ENCODE assay signal across 9 mouse cellular contexts in the genomic region with DNA sequence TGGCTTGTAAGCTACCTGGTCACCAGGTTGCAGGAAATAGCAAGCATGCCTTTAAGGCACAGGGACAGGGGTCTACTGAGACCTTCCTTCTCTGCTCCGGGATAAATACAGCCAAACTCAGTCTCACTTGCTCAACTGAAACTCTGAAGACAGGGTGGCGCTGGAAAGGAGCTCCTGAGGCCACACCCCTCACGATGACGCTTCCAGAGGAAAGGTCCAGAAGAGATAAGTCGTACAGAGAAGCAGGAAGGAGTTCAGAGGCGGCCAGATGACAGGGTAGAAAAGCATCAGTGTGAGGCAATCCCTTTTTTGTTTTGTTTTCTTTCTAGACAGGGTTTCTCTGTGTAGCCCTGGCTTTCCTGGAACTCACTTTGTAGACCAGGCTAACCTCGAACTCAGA. TPM values are rescaled to one million over a fixed set of nuclear protein-coding genes. Genes with fewer than 3 reads are reported as not detected.
DNase-seq lines count a peak whose midpoint lies in the region; ATAC-seq lines count a peak whose summit lies in the region.
"Had no signal": no experiment of that assay in that cellular context is flagged by ENCODE, and none has a peak within 500 bp of the region (broad histone marks: within the 10 kb centered on the region; RNA-seq: fewer than 3 reads in every experiment).

No protein-coding gene starts in this region.

- no peaks in the 10 kb centered on the region for H3K36me3 ChIP-seq in kidney, embryonic 15.5 days
- H3K36me3 ChIP-seq in intestine, embryonic 16.5 days (ENCODE audit: control insufficient read depth, insufficient read depth, low read length), result no peaks in the 10 kb centered on the region
- H3K36me3 ChIP-seq in megakaryocyte, embryonic 14.5 days (replicated peaks; ENCODE audit: low read length), result peaks cover 35% of the 10 kb centered on the region
- H3K36me3 ChIP-seq in midbrain, embryonic 11.5 days (ENCODE audit: control insufficient read depth, insufficient read depth, low read length), result no peaks in the 10 kb centered on the region
- H3K36me3 ChIP-seq: heart, embryonic 15.5 days had no signal

- H3K4me3 ChIP-seq in kidney, embryonic 15.5 days (replicated peaks), result no peak overlapping the region
- no peak overlapping the region for H3K4me3 ChIP-seq in intestine, embryonic 16.5 days (ENCODE audit: low read length)
- H3K4me3 ChIP-seq in megakaryocyte, embryonic 14.5 days (replicated peaks), result peak overlapping the region; percentile 84
- no peak overlapping the region for H3K4me3 ChIP-seq in midbrain, embryonic 11.5 days (ENCODE audit: low read depth, low read length)
- H3K4me3 ChIP-seq: heart, embryonic 15.5 days had no signal

- intact Hi-C loops in left cerebral cortex, postnatal 25 days (cut with DNase I), result no loop called here

- no peaks in the 10 kb centered on the region for H3K4me1 ChIP-seq in kidney, embryonic 15.5 days
- H3K4me1 ChIP-seq in intestine, embryonic 16.5 days (ENCODE audit: control insufficient read depth, insufficient read depth, low read length), result peaks cover 15% of the 10 kb centered on the region; the same call in 1 of the 2 replicates
- H3K4me1 ChIP-seq in megakaryocyte, embryonic 14.5 days, result peaks cover 89% of the 10 kb centered on the region
- H3K4me1 ChIP-seq in midbrain, embryonic 11.5 days (ENCODE audit: control insufficient read depth, insufficient read depth, low read length), result no peaks in the 10 kb centered on the region

- 51% methylated on average over 7 of the region's 7 CpGs for WGBS in kidney, embryonic 15.5 days
- 42% methylated on average over 7 of the region's 7 CpGs for WGBS in intestine, embryonic 16.5 days
- WGBS in midbrain, embryonic 11.5 days, result 52% methylated on average over 7 of the region's 7 CpGs

- H3K9ac ChIP-seq in kidney, embryonic 15.5 days, result no peak overlapping the region
- H3K9ac ChIP-seq in intestine, embryonic 16.5 days (ENCODE audit: low read depth, low read length), result no peak overlapping the region
- no peak overlapping the region for H3K9ac ChIP-seq in midbrain, embryonic 11.5 days (ENCODE audit: low read length)
- H3K9ac ChIP-seq: heart, embryonic 15.5 days had no signal

- H3K9me3 ChIP-seq in kidney, embryonic 15.5 days (replicated peaks), result no peaks in the 10 kb centered on the region
- no peaks in the 10 kb centered on the region for H3K9me3 ChIP-seq in intestine, embryonic 16.5 days (ENCODE audit: control insufficient read depth, low read length)
- no peaks in the 10 kb centered on the region for H3K9me3 ChIP-seq in megakaryocyte, embryonic 14.5 days
- no peaks in the 10 kb centered on the region for H3K9me3 ChIP-seq in midbrain, embryonic 11.5 days (ENCODE audit: control insufficient read depth, low read length)
- H3K9me3 ChIP-seq: heart, embryonic 15.5 days had no signal

- no peak overlapping the region for H3K27ac ChIP-seq in kidney, embryonic 15.5 days
- no peak overlapping the region for H3K27ac ChIP-seq in intestine, embryonic 16.5 days (ENCODE audit: low read length)
- no peak overlapping the region for H3K27ac ChIP-seq in midbrain, embryonic 11.5 days (ENCODE audit: low read depth, low read length)
- H3K27ac ChIP-seq: heart, embryonic 15.5 days had no signal

- H3K27me3 ChIP-seq in kidney, embryonic 15.5 days, result peaks cover 14% of the 10 kb centered on the region
- no peaks in the 10 kb centered on the region; the same call in 1 of the 2 replicates for H3K27me3 ChIP-seq in intestine, embryonic 16.5 days (replicated peaks; ENCODE audit: control insufficient read depth, insufficient read depth, low read length)
- no peaks in the 10 kb centered on the region for H3K27me3 ChIP-seq in megakaryocyte, embryonic 14.5 days (replicated peaks)
- peaks cover 2% of the 10 kb centered on the region; the same call in 1 of the 2 replicates for H3K27me3 ChIP-seq in midbrain, embryonic 11.5 days (ENCODE audit: control insufficient read depth, insufficient read depth, low read length)
- H3K27me3 ChIP-seq: heart, embryonic 15.5 days had no signal

- no peak for ATAC-seq in kidney, embryonic 15.5 days (replicated peaks; ENCODE audit: low FRiP score)
- ATAC-seq in intestine, embryonic 16.5 days, result peak; percentile 82
- ATAC-seq in midbrain, embryonic 11.5 days (ENCODE audit: low FRiP score), result no peak

- no peak overlapping the region for H3K4me2 ChIP-seq in kidney, embryonic 15.5 days
- no peak overlapping the region for H3K4me2 ChIP-seq in intestine, embryonic 16.5 days (ENCODE audit: low read depth, low read length)
- no peak overlapping the region for H3K4me2 ChIP-seq in midbrain, embryonic 11.5 days
- H3K4me2 ChIP-seq: heart, embryonic 15.5 days had no signal

- peak; percentile 13 for DNase-seq in kidney, adult 11 months
- peak; percentile 90 for DNase-seq in c-Kit-positive CD71-positive TER-119-positive erythroid progenitor cells, embryonic 14.5 days (ENCODE audit: low spot score)
- no peak for DNase-seq in cerebellum, adult 8-10 months
- no peak for DNase-seq in midbrain, embryonic 11.5 days (ENCODE audit: low spot score, missing footprints)
- no peak for DNase-seq in left cerebral cortex, postnatal 25 days (ENCODE audit: low spot score in 2 of 2)

RNA-seq across cellular contexts. Expression of a gene that starts 8.6 kb away (rescaled TPM):
- polyA plus RNA-seq in kidney, embryonic 15.5 days (2015; fragmentation: Nextera tagmentation; extraction: Ambion mirVana), result 4.6 and 5.1 TPM in 2 replicates
- polyA plus RNA-seq in intestine, embryonic 16.5 days (2015; fragmentation: Nextera tagmentation; extraction: Ambion mirVana), result 15.5 and 16.5 TPM in 2 replicates
- 3.3 and 6.1 TPM in 2 replicates for polyA plus RNA-seq in megakaryocyte, embryonic 14.5 days (2012; ENCODE audit: insufficient read depth, low replicate concordance)
- polyA plus RNA-seq in midbrain, embryonic 11.5 days (2014; fragmentation: Nextera tagmentation; extraction: Ambion mirVana), result 1.7 and 2.2 TPM in 2 replicates
- 1 to 10 TPM; 2.5 to 2.6 TPM for total RNA-seq in left cerebral cortex, postnatal 25 days (2021)

RNA-seq across cellular contexts. Expression of a gene that starts 35.5 kb away (rescaled TPM):
- polyA plus RNA-seq in kidney, embryonic 15.5 days (2015; fragmentation: Nextera tagmentation; extraction: Ambion mirVana), result 9.4 and 10.0 TPM in 2 replicates
- polyA plus RNA-seq in intestine, embryonic 16.5 days (2015; fragmentation: Nextera tagmentation; extraction: Ambion mirVana), result 2.5 and 3.2 TPM in 2 replicates
- polyA plus RNA-seq in megakaryocyte, embryonic 14.5 days (2012; ENCODE audit: insufficient read depth, low replicate concordance), result not detected in 2 replicates
- 10.9 and 13.9 TPM in 2 replicates for polyA plus RNA-seq in midbrain, embryonic 11.5 days (2014; fragmentation: Nextera tagmentation; extraction: Ambion mirVana)
- total RNA-seq in left cerebral cortex, postnatal 25 days (2021), result 10 to 100 TPM; 12.0 to 13.0 TPM

RNA-seq across cellular contexts. Expression of a gene that starts 46.7 kb away (rescaled TPM):
- polyA plus RNA-seq in kidney, embryonic 15.5 days (2015; fragmentation: Nextera tagmentation; extraction: Ambion mirVana), result 9.9 TPM in 2 replicates
- polyA plus RNA-seq in intestine, embryonic 16.5 days (2015; fragmentation: Nextera tagmentation; extraction: Ambion mirVana), result 4.8 and 5.4 TPM in 2 replicates
- polyA plus RNA-seq in megakaryocyte, embryonic 14.5 days (2012; ENCODE audit: insufficient read depth, low replicate concordance), result 0.56 and 1.5 TPM in 2 replicates
- polyA plus RNA-seq in midbrain, embryonic 11.5 days (2014; fragmentation: Nextera tagmentation; extraction: Ambion mirVana), result 12.1 and 13.1 TPM in 2 replicates
- total RNA-seq in left cerebral cortex, postnatal 25 days (2021), result 1 to 10 TPM; 3.1 TPM

Comparison
In these comparisons a context has a peak if more than half of its experiments do, and no peak if none do; other contexts are left out.
1. DNase-seq: peak in kidney, adult 11 months (single experiment) and c-Kit-positive CD71-positive TER-119-positive erythroid progenitor cells, embryonic 14.5 days (single experiment); none in cerebellum, adult 8-10 months (single experiment), midbrain, embryonic 11.5 days (single experiment) and left cerebral cortex, postnatal 25 days (0 of 2).